Mouse (Mus musculus): ENCODE results near the gene Pald1. TPM values are rescaled to one million over a fixed set of nuclear protein-coding genes. Genes with fewer than 3 reads are reported as not detected.

Pald1 gene
- total and polyA plus RNA-seq, 2 experiments from 2014 or later, result 14.4 to 23.7 TPM

- no peak overlapping the region for H3K9ac ChIP-seq
- no peaks in the 10 kb centered on the region for H3K27me3 ChIP-seq (ENCODE audit: insufficient read depth, low read length)
- no peak overlapping the region for H3K4me3 ChIP-seq (ENCODE audit: low read depth, low read length)
- H3K4me1 ChIP-seq (ENCODE audit: insufficient read depth), result no peaks in the 10 kb centered on the region
- H3K27ac ChIP-seq (ENCODE audit: low read depth, low read length), result no peak overlapping the region
- no peaks in the 10 kb centered on the region for H3K9me3 ChIP-seq (ENCODE audit: low read length)
- ATAC-seq (no peak), DNase-seq (no peak)
- 95% methylated on average over 6 of the region's 6 CpGs for whole genome bisulfite sequencing
- H3K36me3 ChIP-seq (ENCODE audit: insufficient read depth), result no peaks in the 10 kb centered on the region
- TF ChIP-seq CTCF (IDR thresholded peaks at IDR 0.05; ENCODE audit: low read depth), result no peak
- H3K4me2 ChIP-seq (ENCODE audit: low read depth), result no peak overlapping the region
Measured at GRCm38 (mm10) chr10:61277051-61277450, 106.3 kb downstream of the Pald1 start.

GRCm38 (mm10) chr10:61275669-61276110, 107.6 kb downstream of the Pald1 start:
- H3K9ac ChIP-seq, result no peak overlapping the region
- no peaks in the 10 kb centered on the region for H3K4me1 ChIP-seq (ENCODE audit: insufficient read depth)
- H3K27me3 ChIP-seq (ENCODE audit: insufficient read depth, low read length), result no peaks in the 10 kb centered on the region
- peak; percentile 79 for TF ChIP-seq CTCF (IDR thresholded peaks at IDR 0.05; ENCODE audit: low read depth)
- H3K4me3 ChIP-seq (ENCODE audit: low read depth, low read length), result no peak overlapping the region
- no peak overlapping the region for H3K27ac ChIP-seq (ENCODE audit: low read depth, low read length)
- ATAC-seq (peak; percentile 46), DNase-seq (peak; percentile 63)
- H3K9me3 ChIP-seq (ENCODE audit: low read length), result no peaks in the 10 kb centered on the region
- H3K4me2 ChIP-seq (ENCODE audit: low read depth), result no peak overlapping the region
- no peaks in the 10 kb centered on the region for H3K36me3 ChIP-seq (ENCODE audit: insufficient read depth)
- 10% methylated on average over 5 of the region's 5 CpGs for WGBS

GRCm38 (mm10) chr10:61274532-61274931, 108.8 kb downstream of the Pald1 start:
- H3K9me3 ChIP-seq (ENCODE audit: low read length), result no peaks in the 10 kb centered on the region
- no peaks in the 10 kb centered on the region for H3K27me3 ChIP-seq (ENCODE audit: insufficient read depth, low read length)
- no peak overlapping the region for H3K4me3 ChIP-seq (ENCODE audit: low read depth, low read length)
- H3K36me3 ChIP-seq (ENCODE audit: insufficient read depth), result no peaks in the 10 kb centered on the region
- no peak overlapping the region for H3K4me2 ChIP-seq (ENCODE audit: low read depth)
- no peak for TF ChIP-seq CTCF (IDR thresholded peaks at IDR 0.05; ENCODE audit: low read depth)
- ATAC-seq, result no peak
- WGBS, result 63% methylated on average over 2 of the region's 2 CpGs
- H3K9ac ChIP-seq, result no peak overlapping the region
- no peak for DNase-seq
- no peak overlapping the region for H3K27ac ChIP-seq (ENCODE audit: low read depth, low read length)
- H3K4me1 ChIP-seq (ENCODE audit: insufficient read depth), result no peaks in the 10 kb centered on the region

- H3K4me2 ChIP-seq (ENCODE audit: low read depth), result peak overlapping the region; percentile 96
- no peaks in the 10 kb centered on the region for H3K36me3 ChIP-seq (ENCODE audit: insufficient read depth)
- no peaks in the 10 kb centered on the region for H3K9me3 ChIP-seq (ENCODE audit: low read length)
- peak overlapping the region; percentile 47; the same call in 1 of the 2 replicates for H3K9ac ChIP-seq
- DNase-seq (no peak), ATAC-seq (no peak)
- peak overlapping the region; percentile 55 for H3K4me3 ChIP-seq (ENCODE audit: low read depth, low read length)
- H3K4me1 ChIP-seq (ENCODE audit: insufficient read depth), result no peaks in the 10 kb centered on the region
- H3K27ac ChIP-seq (ENCODE audit: low read depth, low read length), result no peak overlapping the region
- 37% methylated on average over 7 of the region's 7 CpGs for WGBS
- TF ChIP-seq CTCF (IDR thresholded peaks at IDR 0.05; ENCODE audit: low read depth), result no peak
- H3K27me3 ChIP-seq (ENCODE audit: insufficient read depth, low read length), result no peaks in the 10 kb centered on the region
Measured at GRCm38 (mm10) chr10:61273844-61274215, 109.5 kb downstream of the Pald1 start.

GRCm38 (mm10) chr10:61273081-61273843, 110.1 kb downstream of the Pald1 start, which contains the start of gene Adamts14:
Gene Adamts14 (minus strand): TSS chr10:61273438.
- H3K9ac ChIP-seq, result peak within 1 kb of the TSS; percentile 47
- H3K27ac ChIP-seq (ENCODE audit: low read depth, low read length), result no peak within 1 kb of the TSS
- ATAC-seq (peak; percentile 72), DNase-seq (no peak)
- peak within 1 kb of the TSS; percentile 96 for H3K4me2 ChIP-seq (ENCODE audit: low read depth)
- 0 out of 2 replicates have a peak, but pooled peaks have one; percentile 9 for TF ChIP-seq CTCF (IDR thresholded peaks at IDR 0.05; ENCODE audit: low read depth)
- H3K36me3 ChIP-seq (ENCODE audit: insufficient read depth), result no peaks in the 10 kb centered on the region
- 4% methylated on average over 56 of the region's 75 CpGs for WGBS
- no peaks in the 10 kb centered on the region for H3K9me3 ChIP-seq (ENCODE audit: low read length)
- no peaks in the 10 kb centered on the region for H3K4me1 ChIP-seq (ENCODE audit: insufficient read depth)
- peak within 1 kb of the TSS; percentile 55 for H3K4me3 ChIP-seq (ENCODE audit: low read depth, low read length)
- no peaks in the 10 kb centered on the region for H3K27me3 ChIP-seq (ENCODE audit: insufficient read depth, low read length)

GRCm38 (mm10) chr10:61272631-61273030, 110.7 kb downstream of the Pald1 start:
- Histone ChIP-seq H3K9ac (peak overlapping the region; percentile 47), H3K4me2 (ENCODE audit: low read depth) (peak overlapping the region; percentile 96), H3K36me3 (ENCODE audit: insufficient read depth) (no peaks in the 10 kb centered on the region), H3K4me1 (ENCODE audit: insufficient read depth) (no peaks in the 10 kb centered on the region), H3K27me3 (ENCODE audit: insufficient read depth, low read length) (no peaks in the 10 kb centered on the region), H3K9me3 (ENCODE audit: low read length) (no peaks in the 10 kb centered on the region), H3K4me3 (ENCODE audit: low read depth, low read length) (peak overlapping the region; percentile 55), H3K27ac (ENCODE audit: low read depth, low read length) (no peak overlapping the region)
- 47% methylated on average over 5 of the region's 5 CpGs for WGBS
- TF ChIP-seq CTCF (IDR thresholded peaks at IDR 0.05; ENCODE audit: low read depth), result no peak
- DNase-seq, result no peak
- ATAC-seq, result no peak; the same call in 1 of the 2 replicates

- H3K27ac ChIP-seq (ENCODE audit: low read depth, low read length), result no peak overlapping the region
- WGBS, result 64% methylated on average over 8 of the region's 8 CpGs
- no peak for TF ChIP-seq CTCF (IDR thresholded peaks at IDR 0.05; ENCODE audit: low read depth)
- no peak overlapping the region for H3K4me3 ChIP-seq (ENCODE audit: low read depth, low read length)
- no peaks in the 10 kb centered on the region for H3K9me3 ChIP-seq (ENCODE audit: low read length)
- no peaks in the 10 kb centered on the region for H3K36me3 ChIP-seq (ENCODE audit: insufficient read depth)
- ATAC-seq (no peak), DNase-seq (no peak)
- no peak overlapping the region for H3K9ac ChIP-seq
- no peaks in the 10 kb centered on the region for H3K27me3 ChIP-seq (ENCODE audit: insufficient read depth, low read length)
- H3K4me1 ChIP-seq (ENCODE audit: insufficient read depth), result no peaks in the 10 kb centered on the region
- H3K4me2 ChIP-seq (ENCODE audit: low read depth), result no peak overlapping the region
Measured at GRCm38 (mm10) chr10:61272089-61272626, 111.2 kb downstream of the Pald1 start.

Other genes with a start within 250 kb of the Pald1 start
- gene Sgpl1, start 235.8 kb downstream of the Pald1 start, total RNA-seq (2014; rRNA removed), result 40.6 and 50.6 TPM in 2 replicates
- 28.0 and 31.9 TPM in 2 replicates for gene Sgpl1, start 235.8 kb downstream of the Pald1 start, polyA plus RNA-seq (2015; fragmentation: Nextera tagmentation; extraction: Ambion mirVana)
- gene Tbata, start 211.6 kb downstream of the Pald1 start, total RNA-seq (2014; rRNA removed), result 0.62 and 1.2 TPM in 2 replicates
- 2.9 and 4.7 TPM in 2 replicates for gene Tbata, start 211.6 kb downstream of the Pald1 start, polyA plus RNA-seq (2015; fragmentation: Nextera tagmentation; extraction: Ambion mirVana)
- gene Adamts14, start 110.1 kb downstream of the Pald1 start, total RNA-seq (2014; rRNA removed), result 0.54 and 1.0 TPM in 2 replicates
- 0.18 and 0.22 TPM in 2 replicates for gene Adamts14, start 110.1 kb downstream of the Pald1 start, polyA plus RNA-seq (2015; fragmentation: Nextera tagmentation; extraction: Ambion mirVana)
- not detected in 2 replicates for gene Prf1, start 85.7 kb downstream of the Pald1 start, total RNA-seq (2014; rRNA removed)
- gene Prf1, start 85.7 kb downstream of the Pald1 start, polyA plus RNA-seq (2015; fragmentation: Nextera tagmentation; extraction: Ambion mirVana), result not detected in 2 replicates
- gene Nodal, start 34.4 kb upstream of the Pald1 start, total RNA-seq (2014; rRNA removed), result 0.54 TPM in 1 of 2 replicates, not detected in the other
- 0.13 and 0.16 TPM in 2 replicates for gene Nodal, start 34.4 kb upstream of the Pald1 start, polyA plus RNA-seq (2015; fragmentation: Nextera tagmentation; extraction: Ambion mirVana)
- gene Eif4ebp2, start 69.1 kb upstream of the Pald1 start, total RNA-seq (2014; rRNA removed), result 14.6 and 18.6 TPM in 2 replicates
- 42.3 and 49.1 TPM in 2 replicates for gene Eif4ebp2, start 69.1 kb upstream of the Pald1 start, polyA plus RNA-seq (2015; fragmentation: Nextera tagmentation; extraction: Ambion mirVana)
- 16.8 and 19.5 TPM in 2 replicates for gene Lrrc20, start 92.3 kb upstream of the Pald1 start, total RNA-seq (2014; rRNA removed)
- 15.9 and 16.0 TPM in 2 replicates for gene Lrrc20, start 92.3 kb upstream of the Pald1 start, polyA plus RNA-seq (2015; fragmentation: Nextera tagmentation; extraction: Ambion mirVana)
- 2.8 and 3.7 TPM in 2 replicates for gene Npffr1, start 212.0 kb upstream of the Pald1 start, total RNA-seq (2014; rRNA removed)
- 1.3 and 2.2 TPM in 2 replicates for gene Npffr1, start 212.0 kb upstream of the Pald1 start, polyA plus RNA-seq (2015; fragmentation: Nextera tagmentation; extraction: Ambion mirVana)